Mouse (Mus musculus): Measurements from ENCODE around the gene 1700025C18Rik. TPM values are rescaled to one million over a fixed set of nuclear protein-coding genes. Genes with fewer than 3 reads are reported as not detected.
A peak's percentile ranks its signal among the peaks of the same experiment; 100 is the strongest.

Gene 1700025C18Rik
- total and polyA plus RNA-seq, 3 experiments = not detected

- DNase-seq = no peak
Measured at GRCm38 (mm10) chr2:165035058-165035431, 55.5 kb downstream of the 1700025C18Rik start.

GRCm38 (mm10) chr2:165034131-165035057, 56.2 kb downstream of the 1700025C18Rik start, which contains the start of gene Ncoa5:
Gene Ncoa5, minus strand, starts transcription at chr2:165034867.
- peak; percentile 99 for DNase-seq

DNA sequence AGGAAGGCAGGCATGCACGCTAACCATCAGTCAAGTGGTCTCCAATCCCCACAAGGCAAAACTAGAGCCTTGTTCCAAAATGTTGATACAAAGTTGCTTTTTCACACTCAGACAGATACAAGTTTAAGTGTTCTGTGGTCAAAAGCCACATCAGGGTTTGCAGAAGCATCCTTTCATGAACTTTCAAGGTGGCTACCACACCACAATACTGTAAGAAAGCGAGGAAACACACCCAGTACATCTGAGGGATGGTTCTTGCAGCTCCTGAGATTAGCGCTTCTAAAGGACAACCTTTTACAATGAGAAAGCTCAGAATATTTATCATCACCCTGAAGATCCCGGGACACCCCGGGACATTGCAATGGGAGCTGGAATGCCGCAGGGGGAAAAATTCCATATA, 57.2 kb downstream of the 1700025C18Rik start:
- no peak for DNase-seq

DNA sequence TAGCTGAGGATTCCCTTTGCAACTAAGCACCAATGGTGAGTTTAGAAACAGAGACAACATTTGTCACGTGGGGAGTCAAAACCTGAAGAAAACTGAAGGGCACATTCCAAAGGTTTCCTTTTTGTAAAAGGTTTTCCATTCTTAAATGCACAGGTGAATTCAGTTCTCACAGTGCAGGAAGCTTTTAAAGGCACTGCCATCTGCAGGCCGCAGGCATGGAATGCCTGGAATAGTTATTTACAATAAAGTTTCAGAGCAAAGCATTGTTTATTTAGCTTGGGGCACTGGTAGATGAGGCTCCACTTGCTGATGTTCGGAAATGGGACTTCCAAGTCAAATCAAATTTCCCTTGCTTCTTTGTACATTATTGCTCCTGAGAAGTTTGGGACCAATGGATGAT, 58.0 kb downstream of the 1700025C18Rik start:
- DNase-seq = peak; percentile 18

Other genes starting within 250 kb of the 1700025C18Rik start
- gene Pltp, start 233.0 kb downstream of the 1700025C18Rik start, total RNA-seq (2021) = 10 to 100 TPM; 21.1 to 36.6 TPM
- 63.9 and 72.0 TPM in 2 replicates for gene Pltp, start 233.0 kb downstream of the 1700025C18Rik start, polyA plus RNA-seq (2012; rRNA removed)
- gene Pcif1, start 211.4 kb downstream of the 1700025C18Rik start, total RNA-seq (2021) = 10 to 100 TPM; 45.1 to 51.6 TPM
- 66.3 and 67.2 TPM in 2 replicates for gene Pcif1, start 211.4 kb downstream of the 1700025C18Rik start, polyA plus RNA-seq (2012; rRNA removed)
- gene Zfp335, start 179.0 kb downstream of the 1700025C18Rik start, total RNA-seq (2021) = 10 to 100 TPM; 16.7 to 21.9 TPM
- 37.4 TPM in 2 replicates for gene Zfp335, start 179.0 kb downstream of the 1700025C18Rik start, polyA plus RNA-seq (2012; rRNA removed)
- 1 to 10 TPM; 1.4 to 2.1 TPM for gene Mmp9, start 150.0 kb downstream of the 1700025C18Rik start, total RNA-seq (2021)
- 1.6 and 3.4 TPM in 2 replicates for gene Mmp9, start 150.0 kb downstream of the 1700025C18Rik start, polyA plus RNA-seq (2012; rRNA removed)
- 1 to 10 TPM; 3.5 to 5.4 TPM for gene Slc12a5, start 129.9 kb downstream of the 1700025C18Rik start, total RNA-seq (2021)
- gene Slc12a5, start 129.9 kb downstream of the 1700025C18Rik start, polyA plus RNA-seq (2012; rRNA removed) = 21.4 and 27.6 TPM in 2 replicates
- 10 to 100 TPM; 21.0 to 37.6 TPM for gene Ncoa5, start 55.9 kb downstream of the 1700025C18Rik start, total RNA-seq (2021)
- gene Ncoa5, start 55.9 kb downstream of the 1700025C18Rik start, polyA plus RNA-seq (2012; rRNA removed) = 22.3 and 22.6 TPM in 2 replicates
- gene Cd40, start 35.1 kb downstream of the 1700025C18Rik start, total RNA-seq (2021) = 1 to 10 TPM; 2.4 to 2.9 TPM
- gene Cd40, start 35.1 kb downstream of the 1700025C18Rik start, polyA plus RNA-seq (2012; rRNA removed) = 3.2 and 5.3 TPM in 2 replicates
- gene Cdh22, start 144.1 kb upstream of the 1700025C18Rik start, total RNA-seq (2021) = 1 to 10 TPM in 1 of 2 experiments, under 1 TPM in 1; 0.89 to 1.8 TPM
- gene Cdh22, start 144.1 kb upstream of the 1700025C18Rik start, polyA plus RNA-seq (2012; rRNA removed) = 1.5 and 6.1 TPM in 2 replicates
- 10 to 100 TPM; 51.0 to 56.6 TPM for gene Slc35c2, start 197.1 kb upstream of the 1700025C18Rik start, total RNA-seq (2021)
- gene Slc35c2, start 197.1 kb upstream of the 1700025C18Rik start, polyA plus RNA-seq (2012; rRNA removed) = 87.4 and 87.6 TPM in 2 replicates
- 10 to 100 TPM; 19.8 to 31.4 TPM for gene Elmo2, start 235.7 kb upstream of the 1700025C18Rik start, total RNA-seq (2021)
- 52.0 and 58.8 TPM in 2 replicates for gene Elmo2, start 235.7 kb upstream of the 1700025C18Rik start, polyA plus RNA-seq (2012; rRNA removed)

All from adrenal gland, adult 2 months (tissue).